Mouse (Mus musculus) stomach, postnatal 0 days (tissue): Measurements from ENCODE around the gene Itln1.
A peak's percentile ranks its signal among the peaks of the same experiment; 100 is the strongest.

Experiments
- CTCF ChIP-seq: IDR thresholded peaks from 2 replicates; pipeline ENCODE4 v1.5.1; 2016; ENCODE audit warnings: antibody characterized with exemption, low read depth, mild to moderate bottlenecking, moderate library complexity
- EP300 ChIP-seq: optimal IDR thresholded peaks from 2 replicates; pipeline ENCODE3; 2016; ENCODE audit warnings: antibody characterized with exemption

GRCm38 (mm10) chr1:171501636-171502080 is 33.4 kb downstream of the Itln1 start:
- peak; percentile 81 for TF ChIP-seq CTCF
- TF ChIP-seq EP300: no peak
